Comparison of ENCODE assay signal across 13 mouse cellular contexts in genomic region chr6:61230058-61230718, GRCm38 (mm10).
"Had no signal": no experiment of that assay in that cellular context is flagged by ENCODE, and none has a peak within 500 bp of the region (broad histone marks: within the 10 kb centered on the region; RNA-seq: fewer than 3 reads in every experiment).

No protein-coding gene starts in this region.

- H3K27me3 ChIP-seq: limb, embryonic 15.5 days; liver, embryonic 12.5 days; lung, embryonic 15.5 days; midbrain, embryonic 12.5 days; neural tube, embryonic 13.5 days had no signal

- H3K36me3 ChIP-seq: limb, embryonic 15.5 days; liver, embryonic 12.5 days; lung, embryonic 15.5 days; midbrain, embryonic 12.5 days; neural tube, embryonic 13.5 days had no signal

- H3K4me1 ChIP-seq: liver, embryonic 12.5 days had no signal

- H3K27ac ChIP-seq: limb, embryonic 15.5 days; liver, embryonic 12.5 days; lung, embryonic 15.5 days; midbrain, embryonic 12.5 days; neural tube, embryonic 13.5 days had no signal

- H3K4me2 ChIP-seq: limb, embryonic 15.5 days; liver, embryonic 12.5 days; lung, embryonic 15.5 days; midbrain, embryonic 12.5 days; neural tube, embryonic 13.5 days had no signal

- DNase-seq: kidney, adult 8-10 months; kidney, postnatal 25 days; layer of hippocampus, postnatal 36 days; lung, postnatal 4 days; retina, postnatal 1 day; right cerebral cortex, postnatal 14 days; thymus, postnatal 36 days had no signal

- H3K9ac ChIP-seq: limb, embryonic 15.5 days; liver, embryonic 12.5 days; lung, embryonic 15.5 days; midbrain, embryonic 12.5 days; neural tube, embryonic 13.5 days had no signal

- ATAC-seq: intestine, embryonic 16.5 days; liver, embryonic 12.5 days had no signal

- H3K4me3 ChIP-seq: limb, embryonic 15.5 days; liver, embryonic 12.5 days; lung, embryonic 15.5 days; midbrain, embryonic 12.5 days; neural tube, embryonic 13.5 days had no signal

- H3K9me3 ChIP-seq: limb, embryonic 15.5 days; liver, embryonic 12.5 days; lung, embryonic 15.5 days; midbrain, embryonic 12.5 days; neural tube, embryonic 13.5 days had no signal
